Mouse (Mus musculus): ENCODE measurements at regions not wholly inside any gene's neighbourhood (a gene's known extent, or its start where the extent isn't known, plus 50 kb on each side); places are given as distances from the start of the nearest gene placed in this dataset.
A peak's percentile ranks its signal among the peaks of the same experiment; 100 is the strongest.

- Histone ChIP-seq H3K27ac (ENCODE audit: low read depth, low read length) (no peak overlapping the region), H3K4me2 (ENCODE audit: low read depth, low read length) (no peak overlapping the region), H3K27me3 (ENCODE audit: control insufficient read depth, insufficient read depth, low read length) (no peaks in the 10 kb centered on the region), H3K36me3 (ENCODE audit: control insufficient read depth, insufficient read depth, low read length) (no peaks in the 10 kb centered on the region), H3K9ac (replicated peaks; ENCODE audit: low read depth, low read length) (no peak overlapping the region), H3K4me1 (ENCODE audit: control insufficient read depth, insufficient read depth, low read length) (no peaks in the 10 kb centered on the region), H3K9me3 (ENCODE audit: control insufficient read depth, low read length) (no peaks in the 10 kb centered on the region), H3K4me3 (ENCODE audit: low read depth, low read length) (no peak overlapping the region)
- no peak for ATAC-seq (ENCODE audit: low read depth)
- WGBS, result 73% methylated on average over 7 of the region's 7 CpGs
Measured at GRCm38 (mm10) chr13:41709071-41709470, 103.4 kb downstream of the Tmem170b start.

GRCm38 (mm10) chr13:41709475-41710227 is 103.9 kb downstream of the Tmem170b start:
- H3K4me2 ChIP-seq (ENCODE audit: low read depth, low read length), result no peak overlapping the region
- no peaks in the 10 kb centered on the region for H3K36me3 ChIP-seq (ENCODE audit: control insufficient read depth, insufficient read depth, low read length)
- peak; percentile 93 for ATAC-seq (ENCODE audit: low read depth)
- H3K9me3 ChIP-seq (ENCODE audit: control insufficient read depth, low read length), result no peaks in the 10 kb centered on the region
- H3K4me1 ChIP-seq (ENCODE audit: control insufficient read depth, insufficient read depth, low read length), result no peaks in the 10 kb centered on the region
- H3K27ac ChIP-seq (ENCODE audit: low read depth, low read length), result no peak overlapping the region
- WGBS, result 31% methylated on average over 24 of the region's 24 CpGs
- H3K9ac ChIP-seq (replicated peaks; ENCODE audit: low read depth, low read length), result no peak overlapping the region
- H3K27me3 ChIP-seq (ENCODE audit: control insufficient read depth, insufficient read depth, low read length), result no peaks in the 10 kb centered on the region
- no peak overlapping the region for H3K4me3 ChIP-seq (ENCODE audit: low read depth, low read length)

GRCm38 (mm10) chr13:41712616-41713015 is 106.9 kb downstream of the Tmem170b start:
- no peak overlapping the region for H3K4me3 ChIP-seq (ENCODE audit: low read depth, low read length)

More at GRCm38 (mm10) chr13:41712616-41713015, 106.9 kb downstream of the Tmem170b start:
- Histone ChIP-seq H3K27ac (ENCODE audit: low read depth, low read length) (no peak overlapping the region), H3K27me3 (ENCODE audit: control insufficient read depth, insufficient read depth, low read length) (no peaks in the 10 kb centered on the region), H3K9me3 (ENCODE audit: control insufficient read depth, low read length) (no peaks in the 10 kb centered on the region), H3K36me3 (ENCODE audit: control insufficient read depth, insufficient read depth, low read length) (no peaks in the 10 kb centered on the region), H3K9ac (replicated peaks; ENCODE audit: low read depth, low read length) (no peak overlapping the region), H3K4me2 (ENCODE audit: low read depth, low read length) (no peak overlapping the region), H3K4me1 (ENCODE audit: control insufficient read depth, insufficient read depth, low read length) (no peaks in the 10 kb centered on the region)
- WGBS, result 43% methylated on average over 8 of the region's 8 CpGs
- no peak; the same call in 1 of the 2 replicates for ATAC-seq (ENCODE audit: low read depth)
